Mouse (Mus musculus) megakaryocyte, embryonic 14.5 days (primary cell): ENCODE measurements around the gene Klhl22.

Source experiments
- FLI1 ChIP-seq: IDR thresholded peaks from 2 replicates; pipeline ENCODE4 v1.6.1; 2012; ENCODE audit warnings: low read length, inconsistent platforms, mixed read lengths
- GATA1 ChIP-seq: IDR thresholded peaks from 3 replicates; pipeline ENCODE4 v1.6.1; 2012; ENCODE audit warnings: mixed read lengths, low read length, inconsistent platforms, borderline replicate concordance

- TF ChIP-seq GATA1 = no peak
- TF ChIP-seq FLI1 = no peak
These were observed 5.7 kb upstream of the Klhl22 start for GRCm38 (mm10) chr16:17753686-17754085.
